Mouse (Mus musculus): ENCODE results near the gene Ppp2r2c.
"Not testable (repeated sequence)": the region's sequence is repeated elsewhere in the genome, so short reads cannot be mapped to it uniquely, and the experiment has no call there.

Ppp2r2c gene

GRCm38 (mm10) chr5:36923826-36924700, 55.8 kb downstream of the Ppp2r2c start:
- DNase-seq (ENCODE audit: low read depth, low spot score), result no peak

GRCm38 (mm10) chr5:36928701-36929100, 60.4 kb downstream of the Ppp2r2c start:
- DNase-seq (ENCODE audit: low read depth, low spot score), result no peak

GRCm38 (mm10) chr5:36929376-36929775, 61.1 kb downstream of the Ppp2r2c start:
- DNase-seq (ENCODE audit: low read depth, low spot score), result no peak

- DNase-seq (ENCODE audit: low read depth, low spot score), result no peak
Measured at GRCm38 (mm10) chr5:36933383-36933782, 65.1 kb downstream of the Ppp2r2c start.

- no peak for DNase-seq (ENCODE audit: low read depth, low spot score)
Measured at GRCm38 (mm10) chr5:36935486-36936473, 67.5 kb downstream of the Ppp2r2c start.

GRCm38 (mm10) chr5:36936548-36936947, 68.2 kb downstream of the Ppp2r2c start:
- no peak for DNase-seq (ENCODE audit: low read depth, low spot score)

- no peak for DNase-seq (ENCODE audit: low read depth, low spot score)
Measured at GRCm38 (mm10) chr5:36938021-36938420, 69.7 kb downstream of the Ppp2r2c start.

- DNase-seq (ENCODE audit: low read depth, low spot score), result not testable (repeated sequence)
Measured at GRCm38 (mm10) chr5:36938991-36939390, 70.7 kb downstream of the Ppp2r2c start.

- DNase-seq (ENCODE audit: low read depth, low spot score), result no peak
Measured at GRCm38 (mm10) chr5:36942446-36942845, 74.1 kb downstream of the Ppp2r2c start.

- DNase-seq (ENCODE audit: low read depth, low spot score), result no peak
Measured at GRCm38 (mm10) chr5:36944552-36944951, 76.2 kb downstream of the Ppp2r2c start.

GRCm38 (mm10) chr5:36945102-36945701, 76.9 kb downstream of the Ppp2r2c start:
- no peak for DNase-seq (ENCODE audit: low read depth, low spot score)

GRCm38 (mm10) chr5:36945713-36946112, 77.4 kb downstream of the Ppp2r2c start:
- no peak for DNase-seq (ENCODE audit: low read depth, low spot score)

- peak; percentile 59 for DNase-seq (ENCODE audit: low read depth, low spot score)
Measured at GRCm38 (mm10) chr5:36946445-36946844, 78.1 kb downstream of the Ppp2r2c start.

- DNase-seq (ENCODE audit: low read depth, low spot score), result peak; percentile 69
Measured at GRCm38 (mm10) chr5:36948831-36949230, 80.5 kb downstream of the Ppp2r2c start.

GRCm38 (mm10) chr5:36950871-36951270, 82.6 kb downstream of the Ppp2r2c start:
- peak; percentile 32 for DNase-seq (ENCODE audit: low read depth, low spot score)

GRCm38 (mm10) chr5:36952311-36952710, 84.0 kb downstream of the Ppp2r2c start:
- no peak for DNase-seq (ENCODE audit: low read depth, low spot score)

GRCm38 (mm10) chr5:36955366-36955765, 87.1 kb downstream of the Ppp2r2c start:
- peak; percentile 40 for DNase-seq (ENCODE audit: low read depth, low spot score)

GRCm38 (mm10) chr5:36958837-36959236, 90.5 kb downstream of the Ppp2r2c start:
- DNase-seq (ENCODE audit: low read depth, low spot score), result peak; percentile 63

GRCm38 (mm10) chr5:36960501-36960900, 92.2 kb downstream of the Ppp2r2c start:
- DNase-seq (ENCODE audit: low read depth, low spot score), result no peak

GRCm38 (mm10) chr5:36971587-36971986, 103.3 kb downstream of the Ppp2r2c start:
- no peak for DNase-seq (ENCODE audit: low read depth, low spot score)

- no peak for DNase-seq (ENCODE audit: low read depth, low spot score)
Measured at GRCm38 (mm10) chr5:36975336-36975735, 107.0 kb downstream of the Ppp2r2c start.

GRCm38 (mm10) chr5:36977809-36978208, 109.5 kb downstream of the Ppp2r2c start:
- no peak for DNase-seq (ENCODE audit: low read depth, low spot score)

All from CD4-positive helper T cell, adult 2 months (primary cell).